Mouse (Mus musculus) mature B cell (primary cell): ENCODE results near the gene Lrp8.

ENCODE experiments used
- in situ Hi-C: fragments of 300-500 bp; cut with MboI; formaldehyde crosslinking; loops from 2 replicates; pipeline ENCODE4 v1.14.3; 2019

The Lrp8 gene

GRCm38 (mm10) chr4:107802185-107802449 lies at the start of gene Lrp8:
Gene Lrp8, plus strand, starts transcription at chr4:107802261.
- in situ Hi-C loops, result no loop called here

GRCm38 (mm10) chr4:107756222-107756621 lies 45.8 kb upstream of the Lrp8 start:
- in situ Hi-C loops, result no loop called here

- in situ Hi-C loops, result no loop called here
These were observed 44.3 kb upstream of the Lrp8 start for GRCm38 (mm10) chr4:107757487-107758470.

GRCm38 (mm10) chr4:107758938-107759337 lies 43.1 kb upstream of the Lrp8 start:
- in situ Hi-C loops, result no loop called here

GRCm38 (mm10) chr4:107763001-107763400 lies 39.1 kb upstream of the Lrp8 start:
- in situ Hi-C loops, result no loop called here

- in situ Hi-C loops, result no loop called here
These were observed 38.5 kb upstream of the Lrp8 start for GRCm38 (mm10) chr4:107763598-107763997.

- in situ Hi-C loops, result no loop called here
These were observed 36.8 kb upstream of the Lrp8 start for GRCm38 (mm10) chr4:107765196-107765813.

GRCm38 (mm10) chr4:107766182-107766581 lies 35.9 kb upstream of the Lrp8 start:
- in situ Hi-C loops, result no loop called here

GRCm38 (mm10) chr4:107772122-107772825 lies 29.8 kb upstream of the Lrp8 start:
- in situ Hi-C loops, result no loop called here

GRCm38 (mm10) chr4:107774868-107775267 lies 27.2 kb upstream of the Lrp8 start:
- in situ Hi-C loops, result no loop called here

- in situ Hi-C loops, result no loop called here
These were observed 26.4 kb upstream of the Lrp8 start for GRCm38 (mm10) chr4:107775672-107776071.

- in situ Hi-C loops, result no loop called here
These were observed 24.9 kb upstream of the Lrp8 start for GRCm38 (mm10) chr4:107776990-107777673.

- in situ Hi-C loops, result no loop called here
These were observed 18.5 kb upstream of the Lrp8 start for GRCm38 (mm10) chr4:107783541-107783940.

- in situ Hi-C loops, result no loop called here
These were observed 13.2 kb upstream of the Lrp8 start for GRCm38 (mm10) chr4:107788841-107789240.

- in situ Hi-C loops, result no loop called here
These were observed 1.3 kb upstream of the Lrp8 start for GRCm38 (mm10) chr4:107800801-107801200.

GRCm38 (mm10) chr4:107801366-107802184 lies 486 bp upstream of the Lrp8 start:
- in situ Hi-C loops, result no loop called here

GRCm38 (mm10) chr4:107802450-107803331 lies 630 bp downstream of the Lrp8 start:
- in situ Hi-C loops, result no loop called here

GRCm38 (mm10) chr4:107803351-107804106 lies 1.5 kb downstream of the Lrp8 start:
- in situ Hi-C loops, result no loop called here

- in situ Hi-C loops, result no loop called here
These were observed 3.4 kb downstream of the Lrp8 start for GRCm38 (mm10) chr4:107805491-107805890.
